Mouse (Mus musculus): ENCODE data around the gene Ppp1cb.

Ppp1cb gene

DNA sequence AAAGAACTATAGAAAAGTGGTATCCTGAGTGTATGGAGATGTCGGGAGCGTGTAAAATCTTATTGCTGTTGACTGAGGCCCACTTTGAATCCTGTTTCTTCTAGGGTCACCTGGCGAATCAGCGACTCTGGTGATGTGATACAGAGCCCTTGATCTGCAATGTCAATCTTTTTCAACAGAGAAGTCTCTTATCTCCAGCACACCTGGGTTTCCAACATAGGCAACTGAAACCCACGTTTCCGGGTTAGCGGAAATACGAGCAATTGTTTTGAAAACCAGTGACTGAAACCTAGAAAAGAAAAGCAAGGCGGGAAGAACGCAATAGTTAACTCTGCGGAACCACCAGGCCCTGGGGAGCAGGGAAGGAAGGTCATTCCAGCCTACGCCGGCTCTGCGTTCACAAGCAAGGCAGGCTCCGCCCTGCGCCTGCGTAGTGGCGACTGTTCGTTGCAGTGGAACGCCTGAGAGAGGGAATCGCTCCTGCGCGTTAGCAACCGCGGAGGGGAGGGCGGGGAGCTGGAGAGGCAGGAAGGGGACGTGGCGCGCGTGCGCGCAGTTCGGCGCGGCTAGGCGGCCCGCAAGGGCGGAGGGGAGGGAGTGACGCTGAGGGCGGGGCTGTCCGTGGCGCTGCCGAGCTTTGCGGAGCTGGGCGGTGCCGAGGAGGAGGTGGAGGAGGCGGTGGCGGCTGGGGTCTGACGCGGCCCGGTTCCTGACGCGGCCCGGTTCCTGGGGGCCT is at the start of gene Ppp1cb:
Gene Ppp1cb (plus strand): TSS at position 436 of the 736 bp plus-strand sequence.
- WGBS = 2% methylated on average over 54 of the region's 54 CpGs

DNA sequence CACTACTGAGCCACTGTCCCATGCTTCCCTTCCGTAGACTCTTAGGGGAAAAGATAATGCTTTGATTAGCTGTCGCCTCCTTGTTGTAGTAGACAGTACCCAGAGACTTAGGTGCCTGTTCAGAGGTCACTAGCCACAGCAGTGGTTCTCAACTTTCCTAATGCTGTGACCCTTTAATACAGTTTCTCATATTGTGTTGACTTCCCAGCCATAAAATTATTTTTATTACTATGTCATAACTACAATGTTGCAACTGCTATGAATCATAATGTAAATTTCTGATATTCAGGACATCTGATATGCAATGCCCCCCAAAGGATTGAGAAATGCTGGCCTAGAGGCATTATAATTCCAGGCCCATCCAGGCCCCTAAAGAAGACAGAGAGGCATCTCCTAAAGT is 48.9 kb upstream of the Ppp1cb start:
- 91% methylated on average over 2 of the region's 2 CpGs for WGBS

DNA sequence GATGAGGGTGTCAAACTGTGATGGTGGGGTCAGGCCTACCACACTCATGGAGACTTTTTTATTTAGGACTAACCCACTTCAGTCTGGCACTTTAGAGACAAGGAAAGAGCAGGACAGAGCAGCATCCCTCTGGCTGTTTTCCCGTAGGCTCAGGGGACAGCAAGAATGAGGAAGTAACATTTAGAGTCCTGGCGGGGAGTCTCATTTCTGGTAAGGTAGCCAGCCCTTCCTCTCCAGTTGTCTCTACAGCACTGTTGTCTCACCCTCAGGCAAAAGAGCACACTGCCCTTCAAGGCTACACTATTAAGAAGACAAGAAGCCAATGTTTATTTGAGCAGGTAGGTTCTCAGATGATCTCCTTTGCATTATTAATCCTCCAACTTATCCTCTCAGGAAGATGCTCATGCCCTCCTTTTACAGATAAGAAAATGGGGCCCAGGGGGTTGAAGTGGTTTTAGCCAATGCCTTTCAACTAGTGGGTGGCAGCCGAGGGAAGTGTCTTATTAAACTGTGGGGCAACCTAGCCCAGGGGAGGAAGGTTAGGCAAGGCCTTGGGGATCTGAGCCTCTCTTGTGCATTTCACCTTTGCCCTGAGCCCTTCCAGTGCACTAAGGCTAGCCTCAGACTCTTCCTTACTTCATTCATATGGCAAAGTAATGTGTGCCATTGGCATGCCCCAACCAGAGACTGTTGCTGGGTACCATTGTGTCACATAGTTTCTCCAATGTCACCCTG is 47.5 kb upstream of the Ppp1cb start:
- 80% methylated on average over 3 of the region's 3 CpGs for WGBS

GRCm38 (mm10) chr5:32412186-32412950 is 46.3 kb upstream of the Ppp1cb start:
- 67% methylated on average over 1 of the region's 1 CpGs for WGBS

DNA sequence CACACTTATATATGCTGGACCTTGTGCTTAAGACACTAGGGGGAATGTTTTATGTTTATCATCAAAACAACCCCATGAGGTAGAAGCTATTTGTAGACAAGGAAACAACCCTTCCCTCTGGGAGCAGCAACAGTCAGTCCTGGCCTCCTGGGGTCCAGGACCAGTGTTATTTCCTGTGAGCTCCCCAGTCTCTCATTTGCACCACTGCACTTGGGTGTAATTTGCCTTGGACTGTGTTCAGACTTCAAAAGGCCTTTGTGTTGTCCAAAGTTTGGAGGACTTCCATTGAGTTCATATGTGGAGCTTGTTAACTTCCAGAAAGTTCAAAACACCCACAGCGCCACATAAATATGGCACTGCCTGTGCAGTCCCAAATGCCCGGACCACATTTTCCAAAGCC is 45.6 kb upstream of the Ppp1cb start:
- WGBS = 58% methylated on average over 2 of the region's 2 CpGs

- WGBS = 36% methylated on average over 2 of the region's 2 CpGs
These were observed 45.1 kb upstream of the Ppp1cb start for GRCm38 (mm10) chr5:32413569-32413968.

DNA sequence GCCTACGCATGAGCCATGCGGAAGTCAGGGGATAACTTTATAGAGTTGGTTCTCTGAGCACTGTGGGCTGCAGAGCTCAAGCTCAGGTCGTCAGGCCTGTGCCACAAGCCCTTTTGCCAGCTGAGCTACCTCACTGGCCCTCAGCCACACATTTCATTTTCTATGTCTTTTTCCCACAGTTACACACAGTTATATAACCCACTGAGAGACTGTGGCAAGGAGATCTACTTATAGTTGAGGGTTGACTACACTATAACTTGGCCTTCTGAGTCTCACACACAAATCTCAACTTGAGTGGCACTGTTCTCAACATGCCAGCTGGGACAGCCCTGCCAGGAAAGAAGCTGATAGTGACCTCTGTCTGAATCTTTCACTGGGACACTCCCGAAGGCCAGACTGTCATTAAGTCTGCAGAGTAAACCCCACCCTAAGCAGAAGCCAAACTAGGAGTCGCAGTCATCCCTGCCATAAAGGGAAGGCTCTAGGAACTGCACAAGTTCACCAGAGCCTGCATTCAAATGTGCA is 44.1 kb upstream of the Ppp1cb start:
- WGBS = 58% methylated on average over 5 of the region's 5 CpGs

GRCm38 (mm10) chr5:32415554-32415953 is 43.1 kb upstream of the Ppp1cb start:
- 96% methylated on average over 6 of the region's 6 CpGs for WGBS

DNA sequence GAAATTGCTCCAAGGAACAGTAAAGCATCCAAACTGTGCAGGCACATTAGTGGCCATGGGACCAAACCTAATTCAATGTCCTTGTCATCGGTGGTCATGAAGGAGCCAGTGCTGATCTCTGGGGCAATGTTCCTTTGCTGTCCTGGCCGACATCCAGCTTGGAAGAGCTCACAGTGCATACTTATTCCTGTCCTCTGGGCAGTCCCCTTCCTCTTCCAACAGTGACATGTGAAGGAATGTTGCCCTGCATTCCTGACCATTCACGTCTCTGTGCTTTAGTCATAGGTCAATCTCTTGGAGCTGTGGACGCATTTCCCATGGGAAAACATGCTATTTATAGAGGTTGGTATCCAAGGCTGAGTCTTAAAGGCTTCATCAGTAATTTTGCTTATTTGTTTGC is 41.8 kb upstream of the Ppp1cb start:
- 49% methylated on average over 4 of the region's 4 CpGs for WGBS

GRCm38 (mm10) chr5:32422081-32422589 is 36.5 kb upstream of the Ppp1cb start:
- 55% methylated on average over 15 of the region's 15 CpGs for WGBS

DNA sequence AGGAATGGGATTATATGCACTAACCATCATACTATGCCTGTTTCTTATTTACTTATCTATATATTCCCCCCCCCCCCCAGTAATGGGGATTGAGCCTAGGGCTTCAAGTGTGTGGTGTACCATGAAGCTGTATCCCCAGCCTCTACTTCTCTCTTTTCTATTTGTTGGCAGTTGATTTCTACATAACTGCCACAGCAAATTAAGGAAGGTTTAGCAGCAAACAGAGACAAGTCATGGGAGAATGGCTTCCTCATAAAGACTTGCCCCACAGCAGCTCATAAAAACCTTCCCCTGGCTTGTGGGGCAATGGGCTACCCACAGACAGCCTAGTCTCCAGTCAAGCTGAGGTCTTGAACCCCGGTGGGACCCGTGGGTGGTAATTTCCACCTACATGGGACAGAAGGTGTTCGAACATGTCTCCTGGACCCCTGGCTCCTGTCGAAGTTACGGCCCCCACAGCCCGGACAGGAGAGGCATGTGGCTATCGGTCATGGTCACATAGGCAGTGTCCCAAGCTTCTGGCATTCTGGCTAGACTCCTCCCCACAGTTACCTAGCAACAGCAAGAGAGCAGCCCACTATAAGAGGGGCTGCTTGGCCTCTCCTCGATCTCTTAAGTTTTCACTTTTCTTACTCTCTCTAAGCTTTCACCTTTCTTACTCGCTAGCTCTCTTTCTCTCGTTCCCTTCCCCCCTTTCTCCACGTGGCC is 35.1 kb upstream of the Ppp1cb start:
- 74% methylated on average over 11 of the region's 11 CpGs for WGBS

- WGBS = 89% methylated on average over 8 of the region's 8 CpGs
These were observed 34.2 kb upstream of the Ppp1cb start for GRCm38 (mm10) chr5:32424464-32424863.

DNA sequence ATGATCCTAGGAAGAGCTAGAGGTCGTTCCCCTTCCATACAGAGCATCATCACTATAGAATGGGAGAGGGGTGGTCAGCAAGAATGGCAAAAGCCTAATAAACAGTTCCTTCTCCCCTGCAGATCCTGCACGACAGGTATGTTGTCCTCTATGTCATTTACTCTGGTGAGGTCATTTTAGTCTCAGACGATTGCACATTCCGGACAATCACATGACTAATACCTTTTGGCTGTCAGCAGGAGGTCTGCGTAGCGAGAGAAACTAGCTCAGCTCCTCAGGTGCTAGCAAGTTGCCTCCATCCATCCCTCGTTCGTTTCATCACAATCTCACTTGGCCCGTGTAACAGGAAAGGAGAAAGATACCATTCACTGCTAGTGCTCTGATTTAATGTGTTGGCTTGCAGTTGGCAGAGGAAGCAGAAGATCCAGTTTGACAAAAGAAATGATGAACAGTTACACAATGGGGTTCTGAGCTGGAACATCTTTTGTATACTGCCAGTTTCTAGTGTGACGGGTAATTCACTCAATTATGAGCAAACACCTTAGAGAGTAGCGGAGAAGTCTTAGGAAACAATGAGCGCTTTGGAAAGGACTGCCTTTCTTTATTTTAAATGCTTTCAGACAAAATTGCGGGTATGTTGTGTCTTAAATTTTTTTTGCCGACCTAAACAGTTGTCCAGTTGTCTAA is 33.0 kb upstream of the Ppp1cb start:
- WGBS = 74% methylated on average over 14 of the region's 14 CpGs

DNA sequence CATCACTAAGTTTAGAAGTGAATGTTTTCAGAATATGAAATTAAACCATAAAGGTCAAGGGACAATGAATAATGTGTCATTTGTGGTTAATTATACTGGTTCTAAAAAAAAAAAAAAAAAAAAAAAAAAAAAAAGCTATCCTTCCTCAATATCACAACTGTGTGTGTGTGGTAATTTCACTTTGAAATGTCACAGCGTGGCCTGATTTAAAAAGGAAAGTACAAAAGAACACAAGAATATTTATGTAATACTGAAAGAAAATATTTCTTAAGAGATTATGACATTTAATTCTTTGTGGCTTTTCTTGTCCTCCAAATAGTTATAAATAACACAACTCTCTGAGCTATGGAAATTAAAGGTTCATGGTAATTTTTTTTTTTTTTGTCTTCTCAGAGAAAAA is 28.2 kb upstream of the Ppp1cb start:
- 73% methylated on average over 1 of the region's 1 CpGs for WGBS

DNA sequence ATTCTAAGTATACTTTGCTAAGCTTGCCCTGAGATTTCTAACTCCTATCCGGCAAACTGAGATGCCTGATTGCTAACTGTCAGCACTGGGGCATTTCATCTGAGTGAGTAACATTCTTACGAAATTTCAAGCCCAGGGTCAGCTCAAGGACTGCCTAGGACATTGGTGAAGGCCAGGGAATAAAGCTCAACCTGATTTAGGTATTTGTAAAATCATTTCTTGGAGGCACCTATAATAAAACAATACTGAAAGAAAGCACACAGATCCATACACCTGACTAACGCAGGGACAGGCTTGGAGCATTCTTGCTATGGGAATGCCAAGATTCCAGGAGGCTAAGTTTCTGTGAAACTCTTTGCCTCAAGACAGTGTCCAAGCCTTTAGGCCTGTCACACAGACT is 24.3 kb upstream of the Ppp1cb start:
- 95% methylated on average over 3 of the region's 3 CpGs for WGBS

GRCm38 (mm10) chr5:32435612-32436011 is 23.0 kb upstream of the Ppp1cb start:
- WGBS = 80% methylated on average over 3 of the region's 3 CpGs

DNA sequence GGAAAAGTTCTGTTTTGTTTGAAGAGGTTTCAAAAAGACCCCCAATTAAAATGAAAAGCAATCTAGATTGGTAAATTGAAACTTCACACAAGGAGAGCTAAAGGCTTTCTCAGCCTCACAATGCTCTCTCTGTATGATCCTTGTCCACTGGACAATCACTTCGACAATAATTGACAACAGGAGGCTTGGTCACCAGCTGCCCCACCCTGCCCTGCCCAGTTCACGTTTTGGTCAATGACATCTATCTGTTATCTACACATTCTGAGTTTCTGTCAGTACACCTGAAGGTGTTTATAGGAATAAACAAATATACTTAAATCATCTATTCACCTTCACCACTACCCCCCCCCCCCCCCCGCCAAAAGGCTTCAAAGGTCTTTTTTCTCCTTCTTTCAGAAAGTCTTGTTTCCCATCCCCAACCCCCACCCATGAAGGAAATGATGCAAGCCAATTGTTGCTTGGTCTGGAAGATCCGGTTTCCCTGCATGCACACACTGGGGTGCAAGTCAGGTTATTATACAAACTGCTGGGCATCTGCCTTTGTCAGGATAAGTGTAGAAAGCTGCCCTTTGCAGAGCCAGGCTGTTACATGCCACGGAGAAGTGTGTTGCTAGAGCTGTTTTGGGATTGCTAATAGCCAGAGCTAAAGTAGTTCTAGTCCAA is 20.6 kb upstream of the Ppp1cb start:
- WGBS = 34% methylated on average over 5 of the region's 5 CpGs

DNA sequence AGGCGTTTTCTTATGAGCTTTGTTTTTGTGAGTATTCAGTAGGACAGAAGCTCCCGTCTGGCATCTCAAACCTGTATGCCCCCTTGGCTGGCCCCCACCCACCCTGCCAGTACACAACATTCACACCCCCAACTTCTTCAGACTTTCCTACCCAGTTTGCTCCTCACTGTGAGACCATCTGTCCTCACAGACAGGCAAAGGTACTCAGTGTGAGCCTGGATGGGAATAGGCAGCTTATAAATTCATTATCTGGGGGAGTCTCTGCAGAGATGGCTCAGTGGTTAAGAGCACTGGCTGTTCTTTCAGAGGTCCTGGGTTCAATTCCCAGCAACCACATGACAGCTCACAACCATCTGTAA is 20.1 kb upstream of the Ppp1cb start:
- WGBS = 36% methylated on average over 2 of the region's 2 CpGs

- 85% methylated on average over 3 of the region's 3 CpGs for WGBS
These were observed 17.3 kb upstream of the Ppp1cb start for GRCm38 (mm10) chr5:32441336-32441735.

- WGBS = 92% methylated on average over 4 of the region's 4 CpGs
These were observed 16.6 kb upstream of the Ppp1cb start for GRCm38 (mm10) chr5:32441992-32442575.

Data from cerebral cortex, adult 2 months (tissue).